Mouse (Mus musculus) adrenal gland, postnatal 4 days (tissue): ENCODE measurements around the gene Ptcd3. TPM values are rescaled to one million over a fixed set of nuclear protein-coding genes. Genes with fewer than 3 reads are reported as not detected.
A peak's percentile ranks its signal among the peaks of the same experiment; 100 is the strongest.
"Not testable (repeated sequence)": the region's sequence is repeated elsewhere in the genome, so short reads cannot be mapped to it uniquely, and the experiment has no call there.

Source experiments
- DNase-seq, 2 experiments: peaks; one replicate each; pipeline ENCODE4 v3.0.0; 2021 to 2022; ENCODE audit warnings: low spot score in 2 of 2, mixed read lengths in 2 of 2
- total RNA-seq, 2 experiments: library from RNA; stranded (reverse); gene quantifications; 2 replicates each; pipeline ENCODE4 v1.2.3; 2021

The Ptcd3 gene
- total RNA-seq, 2 experiments from 2014 or later = 130 to 134 TPM

DNA sequence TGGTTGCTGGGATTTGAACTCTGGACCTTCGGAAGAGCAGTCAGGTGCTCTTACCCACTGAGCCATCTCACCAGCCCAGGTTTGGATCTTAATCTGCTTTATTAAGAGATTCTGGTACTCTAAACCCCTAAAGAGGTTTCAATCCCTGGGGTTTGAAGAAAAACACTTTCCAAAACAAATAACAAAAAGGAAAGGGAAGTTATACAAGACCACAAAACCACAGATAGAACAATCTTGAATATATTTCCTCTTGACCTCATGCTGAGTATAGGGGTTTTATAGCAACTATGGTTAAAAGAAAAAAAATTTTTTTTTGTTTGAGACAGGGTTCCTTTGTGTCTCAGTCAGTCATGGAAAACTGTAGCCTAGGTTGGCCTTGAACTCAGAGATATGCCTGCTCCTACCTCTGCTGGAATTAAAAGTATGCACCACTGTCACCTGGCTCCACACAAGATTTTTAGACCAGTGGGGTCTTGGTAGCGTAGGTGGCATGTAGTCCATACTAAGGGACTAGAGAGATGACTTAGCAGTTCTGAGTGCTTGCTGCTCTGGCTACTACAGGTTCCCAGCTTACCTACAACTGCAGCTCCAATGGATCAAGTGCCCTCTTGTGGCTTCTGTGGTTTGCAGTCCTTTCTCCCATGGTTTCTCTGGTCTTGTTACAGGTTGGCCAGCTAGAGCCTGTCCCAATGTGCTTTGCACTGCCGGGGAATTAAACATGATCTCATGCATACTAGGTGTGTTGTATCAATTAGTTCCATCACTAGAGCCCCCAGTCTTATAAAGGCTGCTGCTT is 30.4 kb downstream of the Ptcd3 start:
- DNase-seq = no peak

DNA sequence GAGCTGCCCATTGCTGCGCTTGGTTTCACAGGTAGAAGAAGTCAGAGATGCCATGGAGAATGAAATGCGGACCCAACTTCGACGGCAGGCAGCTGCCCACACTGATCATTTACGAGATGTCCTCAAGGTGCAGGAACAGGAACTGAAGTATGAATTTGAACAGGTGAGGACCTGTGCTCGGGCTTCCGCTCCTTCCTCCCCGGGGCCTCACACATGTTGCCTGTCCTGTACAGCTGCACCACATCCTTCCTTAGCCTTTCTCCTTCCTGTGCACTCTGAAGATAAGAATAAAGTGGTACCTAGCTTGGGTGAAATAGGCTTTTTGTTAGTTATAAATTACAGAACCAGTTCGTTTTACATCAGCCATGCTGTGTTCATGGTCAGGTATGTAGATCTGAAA is 37.2 kb downstream of the Ptcd3 start:
- DNase-seq = no peak

GRCm38 (mm10) chr6:71868809-71869208 is 39.7 kb downstream of the Ptcd3 start:
- no peak for DNase-seq

DNA sequence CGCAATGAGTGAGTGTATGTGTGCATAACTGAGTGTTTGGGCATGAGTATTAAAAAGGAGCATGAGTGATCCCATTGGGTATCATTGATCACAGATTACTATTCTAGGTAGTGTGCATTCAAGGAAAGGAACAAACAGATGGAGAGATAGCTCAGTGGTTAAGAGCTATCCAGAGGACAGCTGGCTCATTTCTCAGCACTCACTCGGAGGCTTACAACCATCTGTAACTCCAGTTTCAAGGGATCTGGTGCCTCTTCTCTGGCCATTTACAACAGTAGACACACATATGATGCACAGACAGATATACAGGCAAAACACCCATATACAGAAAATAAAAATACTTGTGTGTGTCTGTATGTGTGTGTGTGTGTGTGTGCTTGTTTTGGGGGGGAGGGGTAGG is 40.8 kb downstream of the Ptcd3 start:
- DNase-seq = no peak

DNA sequence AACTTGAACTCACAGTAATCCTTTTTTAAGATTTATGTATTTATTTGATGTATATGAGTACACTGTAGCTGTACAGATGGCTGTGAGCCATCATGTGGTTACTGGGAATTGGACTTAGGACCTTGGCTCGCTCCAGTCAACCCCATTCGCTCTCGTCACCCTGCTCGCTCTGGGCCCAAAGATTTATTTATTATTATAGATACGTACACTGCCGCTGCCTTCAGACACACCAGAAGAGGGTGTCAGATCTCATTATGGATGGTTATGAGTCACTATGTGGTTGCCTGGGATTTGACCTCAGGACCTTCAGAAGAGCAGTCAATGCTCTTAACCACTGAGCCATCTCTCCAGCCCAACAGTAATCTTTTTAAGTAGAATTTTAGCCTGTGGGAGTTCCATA is 61.6 kb downstream of the Ptcd3 start:
- DNase-seq = not testable (repeated sequence)

DNA sequence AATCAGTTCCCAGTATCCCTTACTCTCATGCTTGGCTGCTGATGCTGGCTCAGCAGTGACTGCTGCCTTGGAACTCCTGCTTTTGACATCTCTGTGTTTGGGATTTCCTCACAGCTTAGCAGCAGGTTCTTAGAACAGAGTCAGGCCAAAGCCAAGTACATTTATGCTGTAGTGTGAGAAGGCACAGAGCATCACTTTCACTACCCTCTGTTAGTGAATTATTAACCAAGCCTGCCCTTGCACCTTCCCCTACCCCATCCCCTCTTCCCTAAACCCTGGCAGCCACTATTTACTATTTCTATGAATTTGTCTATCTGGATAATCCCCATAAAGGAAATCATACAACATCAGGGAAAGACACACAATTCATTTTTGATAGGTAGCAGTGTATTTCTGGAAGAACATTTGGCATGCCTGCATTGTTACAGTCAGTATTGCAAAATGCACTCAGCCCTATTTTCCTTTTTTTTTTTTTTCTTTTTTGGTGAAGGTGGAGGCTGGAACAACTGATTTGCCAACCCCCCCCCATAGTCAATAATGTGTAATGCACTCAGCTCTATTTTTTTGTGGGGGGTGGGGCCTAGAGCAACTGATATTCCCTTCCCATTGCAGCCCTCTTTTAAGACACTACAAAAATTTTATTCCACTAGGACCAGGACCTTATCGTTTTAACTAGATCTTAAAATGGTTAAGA is 67.8 kb downstream of the Ptcd3 start:
- DNase-seq = no peak

DNA sequence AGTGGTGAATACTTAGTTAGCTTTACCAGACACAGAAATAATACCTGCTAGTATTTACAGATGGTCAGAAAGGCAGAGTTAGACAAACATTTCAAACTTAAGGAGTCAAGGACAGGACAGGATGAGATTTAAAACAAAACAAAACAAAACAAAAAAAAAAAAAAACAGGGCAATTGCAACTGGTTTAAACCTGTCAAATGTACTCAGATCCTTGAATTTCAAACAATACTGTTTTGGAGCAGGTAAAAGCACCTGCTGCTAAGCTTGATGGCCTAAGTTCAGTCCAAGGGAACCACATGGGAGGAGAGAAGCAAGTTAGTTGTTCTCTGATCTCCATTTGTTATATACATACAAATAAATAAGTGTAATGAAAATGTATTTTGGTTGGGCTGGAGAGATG is 68.7 kb downstream of the Ptcd3 start:
- no peak for DNase-seq

DNA sequence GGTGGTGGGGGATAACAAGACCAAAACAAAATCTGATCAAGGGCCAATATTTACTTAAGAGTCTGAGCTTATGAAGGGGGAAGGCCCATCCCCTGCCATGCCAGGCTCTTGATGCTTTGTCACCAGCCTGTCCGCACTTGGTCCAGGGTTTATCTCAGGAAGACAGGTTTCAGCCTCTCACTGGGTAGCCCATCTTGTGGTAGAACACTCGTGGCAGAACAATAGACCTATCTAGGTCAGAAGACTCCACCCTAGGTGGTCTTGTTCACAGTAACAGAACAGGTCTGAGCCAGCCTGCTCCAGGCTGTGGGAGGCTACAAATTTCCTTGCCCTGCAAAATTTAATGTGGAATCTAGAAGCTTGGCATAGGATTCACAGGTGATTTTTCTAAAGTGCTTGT is 71.7 kb downstream of the Ptcd3 start:
- DNase-seq = no peak

- peak; percentile 67 to 89 for DNase-seq
Measured at GRCm38 (mm10) chr6:71831581-71831960, 77.0 kb downstream of the Ptcd3 start.

GRCm38 (mm10) chr6:71830690-71831580 is 77.6 kb downstream of the Ptcd3 start, which contains the start of gene Immt:
TSS of gene Immt (plus strand) at chr6:71831331.
- DNase-seq = peak; percentile 89 to 92

Other genes starting within 250 kb of the Ptcd3 start
- gene Reep1, start 201.2 kb downstream of the Ptcd3 start, total RNA-seq = 10 to 100 TPM; 22.3 to 24.4 TPM
- gene Mrpl35, start 81.8 kb downstream of the Ptcd3 start, total RNA-seq = 10 to 100 TPM; 37.4 to 38.2 TPM
- 100 to 1,000 TPM; 252 to 253 TPM for gene Immt, start 77.4 kb downstream of the Ptcd3 start, total RNA-seq
- gene Polr1a, start 303 bp upstream of the Ptcd3 start, total RNA-seq = 10 to 100 TPM; 79.4 to 82.1 TPM
- 100 to 1,000 TPM; 144 to 153 TPM for gene St3gal5, start 188.8 kb upstream of the Ptcd3 start, total RNA-seq